Mouse (Mus musculus): Measurements from ENCODE around the gene Armc10. TPM values are rescaled to one million over a fixed set of nuclear protein-coding genes. Genes with fewer than 3 reads are reported as not detected.

Gene Armc10
- polyA plus RNA-seq, 1 experiment from 2014 or later: 52.4 TPM

GRCm38 (mm10) chr5:21660850-21661249, 15.2 kb downstream of the Armc10 start:
- Histone ChIP-seq H3K9me3 (ENCODE audit: low read length) (no peaks in the 10 kb centered on the region), H3K9ac (replicated peaks; ENCODE audit: low read length) (no peak overlapping the region), H3K4me3 (ENCODE audit: low read length) (no peak overlapping the region), H3K27ac (ENCODE audit: low read length) (no peak overlapping the region), H3K4me1 (ENCODE audit: insufficient read depth, low read length) (peaks cover 9% of the 10 kb centered on the region; the same call in 1 of the 2 replicates), H3K4me2 (replicated peaks; ENCODE audit: low read depth, low read length) (no peak overlapping the region), H3K27me3 (ENCODE audit: insufficient read depth, low read length) (no peaks in the 10 kb centered on the region), H3K36me3 (ENCODE audit: insufficient read depth, low read length) (peaks cover 33% of the 10 kb centered on the region)
- ATAC-seq (ENCODE audit: low FRiP score, low TSS enrichment): no peak
- 90% methylated on average over 6 of the region's 6 CpGs for WGBS

- Histone ChIP-seq H3K4me3 (ENCODE audit: low read length) (no peak overlapping the region), H3K36me3 (ENCODE audit: insufficient read depth, low read length) (peaks cover 29% of the 10 kb centered on the region), H3K27ac (ENCODE audit: low read length) (no peak overlapping the region), H3K4me1 (ENCODE audit: insufficient read depth, low read length) (peaks cover 9% of the 10 kb centered on the region; the same call in 1 of the 2 replicates), H3K4me2 (replicated peaks; ENCODE audit: low read depth, low read length) (no peak overlapping the region), H3K9me3 (ENCODE audit: low read length) (no peaks in the 10 kb centered on the region), H3K27me3 (ENCODE audit: insufficient read depth, low read length) (no peaks in the 10 kb centered on the region), H3K9ac (replicated peaks; ENCODE audit: low read length) (no peak overlapping the region)
- WGBS: 92% methylated on average over 11 of the region's 11 CpGs
- no peak for ATAC-seq (ENCODE audit: low FRiP score, low TSS enrichment)
Measured at GRCm38 (mm10) chr5:21663081-21663480, 17.5 kb downstream of the Armc10 start.

- 57% methylated on average over 8 of the region's 8 CpGs for WGBS
- no peak overlapping the region for H3K9ac ChIP-seq (replicated peaks; ENCODE audit: low read length)
- H3K36me3 ChIP-seq (ENCODE audit: insufficient read depth, low read length): peaks cover 13% of the 10 kb centered on the region
- no peaks in the 10 kb centered on the region for H3K27me3 ChIP-seq (ENCODE audit: insufficient read depth, low read length)
- H3K9me3 ChIP-seq (ENCODE audit: low read length): no peaks in the 10 kb centered on the region
- H3K27ac ChIP-seq (ENCODE audit: low read length): peak overlapping the region; percentile 8; the same call in 1 of the 2 replicates
- no peaks in the 10 kb centered on the region for H3K4me1 ChIP-seq (ENCODE audit: insufficient read depth, low read length)
- H3K4me2 ChIP-seq (replicated peaks; ENCODE audit: low read depth, low read length): no peak overlapping the region
- no peak overlapping the region for H3K4me3 ChIP-seq (ENCODE audit: low read length)
- ATAC-seq (ENCODE audit: low FRiP score, low TSS enrichment): no peak
Measured at GRCm38 (mm10) chr5:21667191-21668137, 21.9 kb downstream of the Armc10 start.

DNA sequence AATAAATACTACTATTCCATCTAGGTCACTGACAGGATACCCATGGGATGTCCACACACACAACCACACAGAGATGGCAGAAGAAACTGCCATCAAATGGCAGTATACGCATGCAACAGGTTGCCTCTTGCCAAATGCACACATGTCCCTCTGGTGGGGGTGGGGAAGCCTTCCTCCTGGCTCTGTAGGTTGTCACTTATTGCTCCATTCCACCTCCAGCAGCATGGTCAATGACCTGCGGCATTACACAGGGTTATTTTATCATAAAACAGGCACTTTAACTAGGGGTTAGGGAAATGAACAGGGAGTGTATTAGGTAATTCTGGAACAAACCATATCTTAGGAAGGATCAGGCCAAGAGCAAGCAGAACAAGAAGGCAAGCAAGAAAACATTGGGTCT, 23.7 kb downstream of the Armc10 start:
- H3K4me1 ChIP-seq (ENCODE audit: insufficient read depth, low read length): peaks cover 11% of the 10 kb centered on the region; the same call in 1 of the 2 replicates
- 81% methylated on average over 2 of the region's 2 CpGs for WGBS
- H3K36me3 ChIP-seq (ENCODE audit: insufficient read depth, low read length): peaks cover 4% of the 10 kb centered on the region
- no peaks in the 10 kb centered on the region for H3K9me3 ChIP-seq (ENCODE audit: low read length)
- no peak for ATAC-seq (ENCODE audit: low FRiP score, low TSS enrichment)
- H3K4me2 ChIP-seq (replicated peaks; ENCODE audit: low read depth, low read length): no peak overlapping the region
- H3K4me3 ChIP-seq (ENCODE audit: low read length): no peak overlapping the region
- no peak overlapping the region for H3K9ac ChIP-seq (replicated peaks; ENCODE audit: low read length)
- no peaks in the 10 kb centered on the region for H3K27me3 ChIP-seq (ENCODE audit: insufficient read depth, low read length)
- H3K27ac ChIP-seq (ENCODE audit: low read length): no peak overlapping the region

GRCm38 (mm10) chr5:21672812-21673635, 27.4 kb downstream of the Armc10 start:
- peak; percentile 85 for ATAC-seq (ENCODE audit: low FRiP score, low TSS enrichment)
- Histone ChIP-seq H3K36me3 (ENCODE audit: insufficient read depth, low read length) (peaks cover 11% of the 10 kb centered on the region), H3K4me1 (ENCODE audit: insufficient read depth, low read length) (peaks cover 19% of the 10 kb centered on the region; the same call in 1 of the 2 replicates), H3K9ac (replicated peaks; ENCODE audit: low read length) (peak overlapping the region; percentile 1), H3K4me2 (replicated peaks; ENCODE audit: low read depth, low read length) (peak overlapping the region; percentile 44), H3K27ac (ENCODE audit: low read length) (peak overlapping the region; percentile 74; the same call in 1 of the 2 replicates), H3K9me3 (ENCODE audit: low read length) (no peaks in the 10 kb centered on the region), H3K4me3 (ENCODE audit: low read length) (no peak overlapping the region), H3K27me3 (ENCODE audit: insufficient read depth, low read length) (no peaks in the 10 kb centered on the region)
- 38% methylated on average over 23 of the region's 23 CpGs for WGBS

- Histone ChIP-seq H3K36me3 (ENCODE audit: insufficient read depth, low read length) (peaks cover 11% of the 10 kb centered on the region), H3K27me3 (ENCODE audit: insufficient read depth, low read length) (no peaks in the 10 kb centered on the region), H3K9ac (replicated peaks; ENCODE audit: low read length) (no peak overlapping the region), H3K27ac (ENCODE audit: low read length) (peak overlapping the region; percentile 74; the same call in 1 of the 2 replicates), H3K4me2 (replicated peaks; ENCODE audit: low read depth, low read length) (peak overlapping the region; percentile 44; the same call in 1 of the 2 replicates), H3K4me1 (ENCODE audit: insufficient read depth, low read length) (peaks cover 19% of the 10 kb centered on the region; the same call in 1 of the 2 replicates), H3K4me3 (ENCODE audit: low read length) (no peak overlapping the region), H3K9me3 (ENCODE audit: low read length) (no peaks in the 10 kb centered on the region)
- WGBS: 81% methylated on average over 9 of the region's 9 CpGs
- no peak for ATAC-seq (ENCODE audit: low FRiP score, low TSS enrichment)
Measured at GRCm38 (mm10) chr5:21673742-21674141, 28.1 kb downstream of the Armc10 start.

DNA sequence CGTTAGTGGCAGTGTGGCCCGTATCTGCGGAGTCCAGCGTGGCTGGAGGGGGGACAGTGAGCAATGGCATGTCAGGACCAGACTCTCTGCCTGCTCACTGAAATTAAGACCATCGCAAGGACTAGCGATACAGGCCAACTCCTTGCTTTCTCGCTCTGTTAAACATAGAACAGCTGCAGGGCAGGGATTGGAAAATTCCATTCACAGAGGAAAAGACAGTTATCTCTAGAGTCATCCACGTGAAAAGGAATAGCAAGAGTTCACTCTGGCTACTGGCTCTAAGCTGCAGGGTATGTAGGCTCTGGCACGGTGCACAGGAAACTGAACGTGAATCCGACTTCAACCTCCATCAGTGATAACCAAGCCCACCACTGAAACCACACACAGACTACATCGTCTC, 29.4 kb downstream of the Armc10 start:
- WGBS: 56% methylated on average over 12 of the region's 12 CpGs
- H3K36me3 ChIP-seq (ENCODE audit: insufficient read depth, low read length): peaks cover 11% of the 10 kb centered on the region
- no peaks in the 10 kb centered on the region for H3K9me3 ChIP-seq (ENCODE audit: low read length)
- peak; percentile 52 for ATAC-seq (ENCODE audit: low FRiP score, low TSS enrichment)
- no peaks in the 10 kb centered on the region for H3K27me3 ChIP-seq (ENCODE audit: insufficient read depth, low read length)
- no peak overlapping the region; the same call in 1 of the 2 replicates for H3K4me2 ChIP-seq (replicated peaks; ENCODE audit: low read depth, low read length)
- no peak overlapping the region for H3K4me3 ChIP-seq (ENCODE audit: low read length)
- H3K27ac ChIP-seq (ENCODE audit: low read length): peak overlapping the region; percentile 7
- H3K9ac ChIP-seq (replicated peaks; ENCODE audit: low read length): no peak overlapping the region
- peaks cover 24% of the 10 kb centered on the region; the same call in 1 of the 2 replicates for H3K4me1 ChIP-seq (ENCODE audit: insufficient read depth, low read length)

- no peaks in the 10 kb centered on the region for H3K9me3 ChIP-seq (ENCODE audit: low read length)
- peaks cover 11% of the 10 kb centered on the region for H3K36me3 ChIP-seq (ENCODE audit: insufficient read depth, low read length)
- H3K9ac ChIP-seq (replicated peaks; ENCODE audit: low read length): no peak overlapping the region
- ATAC-seq (ENCODE audit: low FRiP score, low TSS enrichment): no peak
- H3K4me2 ChIP-seq (replicated peaks; ENCODE audit: low read depth, low read length): no peak overlapping the region
- no peak overlapping the region for H3K4me3 ChIP-seq (ENCODE audit: low read length)
- WGBS: 93% methylated on average over 23 of the region's 23 CpGs
- peaks cover 27% of the 10 kb centered on the region; the same call in 1 of the 2 replicates for H3K4me1 ChIP-seq (ENCODE audit: insufficient read depth, low read length)
- peak overlapping the region; percentile 7; the same call in 1 of the 2 replicates for H3K27ac ChIP-seq (ENCODE audit: low read length)
- no peaks in the 10 kb centered on the region for H3K27me3 ChIP-seq (ENCODE audit: insufficient read depth, low read length)
Measured at GRCm38 (mm10) chr5:21675494-21675893, 29.9 kb downstream of the Armc10 start.

GRCm38 (mm10) chr5:21677939-21678338, 32.3 kb downstream of the Armc10 start:
- H3K4me2 ChIP-seq (replicated peaks; ENCODE audit: low read depth, low read length): no peak overlapping the region
- H3K36me3 ChIP-seq (ENCODE audit: insufficient read depth, low read length): peaks cover 13% of the 10 kb centered on the region
- peaks cover 31% of the 10 kb centered on the region; the same call in 1 of the 2 replicates for H3K4me1 ChIP-seq (ENCODE audit: insufficient read depth, low read length)
- WGBS: 93% methylated on average over 6 of the region's 6 CpGs
- no peak overlapping the region for H3K9ac ChIP-seq (replicated peaks; ENCODE audit: low read length)
- H3K9me3 ChIP-seq (ENCODE audit: low read length): no peaks in the 10 kb centered on the region
- no peak overlapping the region for H3K27ac ChIP-seq (ENCODE audit: low read length)
- H3K27me3 ChIP-seq (ENCODE audit: insufficient read depth, low read length): no peaks in the 10 kb centered on the region
- ATAC-seq (ENCODE audit: low FRiP score, low TSS enrichment): no peak
- no peak overlapping the region for H3K4me3 ChIP-seq (ENCODE audit: low read length)
